Mouse (Mus musculus) liver, embryonic 15.5 days (tissue): Measurements from ENCODE around the gene Ckm. TPM values are rescaled to one million over a fixed set of nuclear protein-coding genes. Genes with fewer than 3 reads are reported as not detected.

Source experiments
- ATAC-seq: fragments of 200-750 bp; cut with Nextera tagmentation; 2 replicates; pipeline ENCODE4 v1.8.0; 2017; ENCODE audit warnings: moderate number of reproducible peaks, mild to moderate bottlenecking, moderate library complexity; ENCODE audit not compliant: insufficient read depth
- H3K27ac ChIP-seq: fragments of 300-500 bp; sonication (generic); replicated peaks from 2 replicates; pipeline ENCODE4 v1.5.1; 2015; ENCODE audit warnings: mild to moderate bottlenecking, inconsistent platforms
- H3K27me3 ChIP-seq: fragments of 300-500 bp; sonication (generic); 2 replicates; pipeline ENCODE4 v1.6.1; 2015; ENCODE audit warnings: mild to moderate bottlenecking, inconsistent platforms
- H3K36me3 ChIP-seq: fragments of 300-500 bp; sonication (generic); replicated peaks from 2 replicates; pipeline ENCODE4 v1.6.1; 2015; ENCODE audit warnings: moderate library complexity, mild to moderate bottlenecking, inconsistent platforms
- H3K4me1 ChIP-seq: fragments of 300-500 bp; sonication (generic); replicated peaks from 2 replicates; pipeline ENCODE4 v1.6.1; 2015; ENCODE audit warnings: inconsistent platforms
- H3K4me2 ChIP-seq: fragments of 300-500 bp; sonication (generic); 2 replicates; pipeline ENCODE4 v1.6.1; 2015; ENCODE audit warnings: moderate library complexity, mild to moderate bottlenecking, inconsistent platforms
- H3K4me3 ChIP-seq: fragments of 300-500 bp; sonication (generic); replicated peaks from 2 replicates; pipeline ENCODE4 v1.5.1; 2015; ENCODE audit warnings: mild to moderate bottlenecking, inconsistent platforms
- H3K9ac ChIP-seq: fragments of 300-500 bp; sonication (generic); 2 replicates; pipeline ENCODE4 v1.6.1; 2015; ENCODE audit warnings: moderate library complexity, mild to moderate bottlenecking, inconsistent platforms
- H3K9me3 ChIP-seq: fragments of 300-500 bp; sonication (generic); replicated peaks from 2 replicates; pipeline ENCODE4 v1.6.1; 2016; ENCODE audit warnings: inconsistent platforms
- WGBS: fragments of 180-500 bp; shearing (Covaris S2); methylation state at CpG from one replicate; pipeline ENCODE4 v1.1.7; 2015; ENCODE audit warnings: mixed read lengths; ENCODE audit not compliant: insufficient replicate concordance; 5-methylcytosine and 5-hydroxymethylcytosine counted together
- polyA plus RNA-seq: library from polyadenylated mRNA; unstranded; fragments of >200 nt; fragmentation: Nextera tagmentation; extraction: Ambion mirVana; gene quantifications from 2 replicates; pipeline ENCODE4 v1.2.1, GENCODE M21; 2015

The Ckm gene
- polyA plus RNA-seq, 1 experiment from 2014 or later: 49.9 TPM

GRCm38 (mm10) chr7:19413525-19413924 is 8.9 kb downstream of the Ckm start:
- H3K9ac ChIP-seq: no peak overlapping the region
- 56% methylated on average over 3 of the region's 3 CpGs for WGBS
- no peaks in the 10 kb centered on the region for H3K4me1 ChIP-seq
- H3K36me3 ChIP-seq: no peaks in the 10 kb centered on the region
- no peak overlapping the region for H3K27ac ChIP-seq
- H3K4me3 ChIP-seq: no peak overlapping the region
- H3K4me2 ChIP-seq: no peak overlapping the region
- no peaks in the 10 kb centered on the region for H3K9me3 ChIP-seq
- peaks cover 53% of the 10 kb centered on the region for H3K27me3 ChIP-seq
- no peak for ATAC-seq

- Histone ChIP-seq H3K4me3 (no peak overlapping the region), H3K27me3 (peaks cover 70% of the 10 kb centered on the region), H3K4me2 (no peak overlapping the region), H3K27ac (no peak overlapping the region), H3K4me1 (peaks cover 15% of the 10 kb centered on the region), H3K36me3 (no peaks in the 10 kb centered on the region), H3K9ac (no peak overlapping the region), H3K9me3 (no peaks in the 10 kb centered on the region)
- WGBS: 44% methylated on average over 15 of the region's 15 CpGs
- no peak for ATAC-seq
Observed at GRCm38 (mm10) chr7:19416590-19416989, 12.0 kb downstream of the Ckm start.

DNA sequence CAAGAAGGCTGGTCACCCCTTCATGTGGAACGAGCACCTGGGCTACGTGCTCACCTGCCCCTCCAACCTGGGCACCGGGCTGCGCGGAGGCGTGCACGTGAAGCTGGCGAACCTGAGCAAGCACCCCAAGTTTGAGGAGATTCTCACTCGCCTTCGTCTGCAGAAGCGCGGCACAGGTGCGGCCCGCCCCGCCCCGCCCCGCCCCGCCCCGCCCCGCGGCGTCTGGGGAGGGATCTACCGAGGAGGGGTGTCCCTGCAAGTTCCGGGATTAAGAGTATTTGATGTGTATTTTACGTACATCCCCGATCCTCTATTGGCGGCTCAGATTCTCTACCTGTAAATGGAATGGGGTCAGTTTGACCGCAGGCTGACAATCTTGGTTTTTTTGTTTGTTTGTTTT is 15.5 kb downstream of the Ckm start:
- no peak overlapping the region for H3K4me3 ChIP-seq
- peak overlapping the region; percentile 15 for H3K4me2 ChIP-seq
- no peak overlapping the region for H3K9ac ChIP-seq
- H3K36me3 ChIP-seq: no peaks in the 10 kb centered on the region
- 6% methylated on average over 28 of the region's 28 CpGs for WGBS
- H3K9me3 ChIP-seq: no peaks in the 10 kb centered on the region
- H3K27ac ChIP-seq: no peak overlapping the region
- no peak for ATAC-seq
- H3K27me3 ChIP-seq: peaks cover 79% of the 10 kb centered on the region
- H3K4me1 ChIP-seq: peaks cover 16% of the 10 kb centered on the region

DNA sequence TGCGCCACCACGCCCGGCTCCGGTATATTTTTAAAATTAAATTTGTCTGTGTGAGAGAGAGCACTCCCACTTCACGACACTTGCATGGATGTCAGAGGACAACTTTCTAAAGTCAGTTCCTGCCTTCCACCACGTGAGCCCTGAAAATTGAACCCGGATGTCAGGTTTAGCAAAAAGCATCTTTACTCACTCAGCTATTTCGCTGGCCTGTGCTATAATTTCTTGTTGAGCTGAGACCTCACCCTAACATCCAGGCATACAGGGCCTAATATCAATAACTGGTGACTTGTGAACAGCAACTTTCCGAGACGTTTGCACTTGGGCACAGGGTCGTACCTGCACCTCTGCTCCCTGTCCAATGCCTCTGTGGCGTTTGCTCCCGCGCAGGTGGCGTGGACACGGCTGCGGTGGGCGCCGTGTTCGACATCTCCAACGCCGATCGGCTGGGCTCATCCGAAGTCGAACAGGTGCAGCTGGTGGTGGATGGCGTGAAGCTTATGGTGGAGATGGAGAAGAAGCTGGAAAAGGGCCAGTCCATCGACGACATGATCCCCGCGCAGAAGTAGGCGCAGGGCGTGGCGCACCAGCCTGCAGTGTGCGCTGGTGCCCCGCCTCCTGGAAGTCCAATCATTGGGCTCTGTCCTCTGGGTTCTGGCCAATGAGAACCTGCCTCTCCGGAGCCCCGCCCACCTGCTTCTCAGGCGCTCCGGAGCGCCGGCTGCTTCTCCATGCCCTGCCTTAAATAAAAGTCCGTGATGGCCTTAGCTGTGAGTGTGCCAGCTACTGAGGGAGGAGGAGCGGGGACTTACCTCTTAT is 16.5 kb downstream of the Ckm start:
- peaks cover 16% of the 10 kb centered on the region for H3K4me1 ChIP-seq
- H3K9ac ChIP-seq: no peak overlapping the region
- 0 out of 2 replicates have a peak, but pooled peaks cover 3% of the 10 kb centered on the region for H3K36me3 ChIP-seq
- WGBS: 12% methylated on average over 43 of the region's 43 CpGs
- no peak overlapping the region for H3K27ac ChIP-seq
- no peaks in the 10 kb centered on the region for H3K9me3 ChIP-seq
- peak; percentile 79 for ATAC-seq
- peak overlapping the region; percentile 65 for H3K4me2 ChIP-seq
- H3K27me3 ChIP-seq: peaks cover 71% of the 10 kb centered on the region
- peak overlapping the region; percentile 26 for H3K4me3 ChIP-seq

DNA sequence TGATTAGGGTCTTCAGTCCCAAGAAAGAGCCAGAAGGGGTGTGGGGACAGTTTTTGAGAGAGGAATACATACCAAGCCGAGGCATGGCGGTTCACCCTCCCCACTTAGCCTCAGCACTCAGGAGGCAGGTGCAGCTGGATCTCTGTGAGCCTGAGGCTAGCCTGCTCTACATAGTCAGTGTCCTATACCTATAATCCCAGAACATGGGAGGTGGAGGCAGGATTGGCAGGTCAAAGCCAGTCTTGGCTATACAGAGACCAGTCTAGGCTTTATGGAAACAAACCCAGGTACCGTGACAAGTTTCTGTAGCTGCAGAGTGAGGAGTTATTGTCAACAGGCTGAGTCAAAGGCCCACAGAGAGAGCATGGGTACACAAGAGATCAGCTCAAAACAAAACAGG is 18.5 kb downstream of the Ckm start:
- Histone ChIP-seq H3K27ac (no peak overlapping the region), H3K4me1 (peaks cover 16% of the 10 kb centered on the region), H3K9me3 (no peaks in the 10 kb centered on the region), H3K36me3 (peaks cover 12% of the 10 kb centered on the region; the same call in 1 of the 2 replicates), H3K27me3 (peaks cover 51% of the 10 kb centered on the region), H3K4me2 (no peak overlapping the region), H3K9ac (no peak overlapping the region), H3K4me3 (no peak overlapping the region)
- WGBS: 77% methylated on average over 3 of the region's 3 CpGs
- ATAC-seq: no peak

DNA sequence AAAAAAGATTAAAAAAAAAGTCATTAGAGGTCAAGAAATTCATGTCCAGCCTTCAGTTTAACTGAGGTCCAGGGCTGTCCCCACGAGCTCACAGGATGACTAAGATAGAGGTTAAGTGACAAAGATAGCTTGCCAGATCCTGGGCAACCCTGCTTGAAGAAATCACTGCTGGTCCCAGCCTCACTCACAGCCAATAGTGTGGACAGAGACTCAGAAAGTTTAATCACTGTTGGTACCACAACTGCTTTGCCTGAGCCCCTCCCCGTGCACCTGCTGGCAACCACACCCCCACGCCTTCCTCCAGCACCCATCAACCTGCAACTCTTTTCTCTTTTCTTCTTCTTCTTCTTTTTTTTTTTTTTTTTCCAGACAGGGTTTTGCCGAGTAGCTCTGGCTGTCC is 19.5 kb downstream of the Ckm start:
- no peak for ATAC-seq
- 34% methylated on average over 4 of the region's 4 CpGs for WGBS

DNA sequence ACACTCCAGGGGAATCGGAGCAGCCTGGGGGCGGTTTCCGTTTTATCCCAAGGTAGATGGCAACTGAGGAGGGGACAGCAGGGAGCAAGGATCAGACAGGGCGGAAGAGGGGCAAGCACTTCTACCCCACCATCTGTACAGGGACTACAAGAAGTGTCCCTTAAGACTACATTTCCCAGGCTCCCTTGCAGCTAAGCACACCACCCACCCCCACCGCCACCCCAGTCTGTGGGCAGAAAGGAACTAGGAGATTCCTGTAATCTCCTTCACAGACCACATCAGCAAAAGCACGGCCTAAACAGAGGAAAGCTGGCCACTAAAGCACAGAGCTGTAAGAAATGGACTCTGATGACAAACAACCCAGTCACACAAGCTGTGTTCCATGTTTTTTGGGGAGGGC is 21.8 kb downstream of the Ckm start:
- Histone ChIP-seq H3K27me3 (peaks cover 19% of the 10 kb centered on the region), H3K9ac (no peak overlapping the region), H3K27ac (no peak overlapping the region), H3K9me3 (no peaks in the 10 kb centered on the region), H3K36me3 (peaks cover 23% of the 10 kb centered on the region), H3K4me1 (peaks cover 3% of the 10 kb centered on the region), H3K4me3 (no peak overlapping the region), H3K4me2 (no peak overlapping the region)
- ATAC-seq: no peak
- WGBS: 62% methylated on average over 6 of the region's 6 CpGs

More for the DNA sequence above, 19.5 kb downstream of the Ckm start:
- H3K4me2 ChIP-seq: no peak overlapping the region
- peaks cover 42% of the 10 kb centered on the region for H3K27me3 ChIP-seq
- peaks cover 15% of the 10 kb centered on the region; the same call in 1 of the 2 replicates for H3K36me3 ChIP-seq
- H3K4me3 ChIP-seq: no peak overlapping the region
- H3K4me1 ChIP-seq: peaks cover 16% of the 10 kb centered on the region
- no peaks in the 10 kb centered on the region for H3K9me3 ChIP-seq
- H3K27ac ChIP-seq: no peak overlapping the region
- no peak overlapping the region for H3K9ac ChIP-seq

DNA sequence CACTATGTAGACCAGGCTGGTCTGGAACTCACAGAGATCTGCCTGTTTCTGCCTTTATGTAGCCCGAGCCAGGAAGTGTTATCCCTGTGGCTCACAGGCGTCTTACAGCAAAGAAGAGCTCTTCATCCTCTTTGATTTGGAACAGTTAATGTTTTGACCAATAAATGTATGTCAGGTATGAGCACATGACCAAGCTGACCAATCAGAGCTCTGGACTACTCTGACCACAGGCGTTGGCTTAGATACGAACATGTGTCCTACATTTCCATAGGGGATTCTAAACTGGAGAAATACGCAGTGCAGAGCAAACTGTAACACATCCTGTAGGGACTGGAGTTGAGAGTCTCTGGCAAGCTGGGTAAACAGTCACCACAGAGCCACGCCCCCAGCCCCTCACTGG is 22.3 kb downstream of the Ckm start:
- Histone ChIP-seq H3K9ac (no peak overlapping the region), H3K4me2 (no peak overlapping the region), H3K27me3 (peaks cover 14% of the 10 kb centered on the region), H3K27ac (no peak overlapping the region), H3K4me3 (no peak overlapping the region), H3K4me1 (no peaks in the 10 kb centered on the region), H3K36me3 (peaks cover 29% of the 10 kb centered on the region), H3K9me3 (no peaks in the 10 kb centered on the region)
- no peak for ATAC-seq
- 73% methylated on average over 6 of the region's 6 CpGs for WGBS

DNA sequence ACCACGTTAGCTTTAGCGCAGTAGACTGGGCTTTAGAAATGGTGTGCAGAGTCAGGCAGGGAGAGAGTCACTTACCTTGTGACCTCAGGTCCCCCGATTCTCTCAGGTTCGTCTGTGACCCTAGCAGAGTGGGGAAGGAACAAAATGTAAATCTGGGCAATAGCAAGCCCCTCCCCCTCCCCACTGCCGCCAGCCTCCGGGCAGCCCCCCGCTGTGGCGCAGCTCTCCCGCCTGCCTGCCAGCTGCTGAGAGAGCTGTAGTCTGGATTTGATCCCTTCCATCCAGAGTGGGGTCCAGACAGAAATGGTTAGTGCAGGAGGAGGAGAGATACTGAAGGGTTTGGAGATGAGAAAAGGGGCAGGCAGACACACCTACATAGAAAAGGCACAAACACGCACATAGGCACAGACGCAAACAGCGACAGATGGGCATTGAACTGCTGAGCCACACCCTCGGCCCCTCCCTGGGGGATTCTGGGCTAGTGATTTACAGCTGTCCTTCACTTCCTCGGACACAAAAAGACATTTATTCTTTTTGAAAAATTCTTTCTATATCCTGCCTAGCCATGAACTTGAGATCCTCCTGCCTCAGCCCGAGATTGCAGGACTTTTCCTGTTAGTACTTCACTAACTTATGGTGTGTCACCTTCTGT is 23.5 kb downstream of the Ckm start:
- Histone ChIP-seq H3K9me3 (no peaks in the 10 kb centered on the region), H3K9ac (no peak overlapping the region), H3K4me3 (no peak overlapping the region), H3K4me1 (no peaks in the 10 kb centered on the region), H3K36me3 (peaks cover 41% of the 10 kb centered on the region), H3K27me3 (peaks cover 1% of the 10 kb centered on the region), H3K4me2 (no peak overlapping the region), H3K27ac (no peak overlapping the region)
- ATAC-seq: no peak
- 75% methylated on average over 15 of the region's 15 CpGs for WGBS

DNA sequence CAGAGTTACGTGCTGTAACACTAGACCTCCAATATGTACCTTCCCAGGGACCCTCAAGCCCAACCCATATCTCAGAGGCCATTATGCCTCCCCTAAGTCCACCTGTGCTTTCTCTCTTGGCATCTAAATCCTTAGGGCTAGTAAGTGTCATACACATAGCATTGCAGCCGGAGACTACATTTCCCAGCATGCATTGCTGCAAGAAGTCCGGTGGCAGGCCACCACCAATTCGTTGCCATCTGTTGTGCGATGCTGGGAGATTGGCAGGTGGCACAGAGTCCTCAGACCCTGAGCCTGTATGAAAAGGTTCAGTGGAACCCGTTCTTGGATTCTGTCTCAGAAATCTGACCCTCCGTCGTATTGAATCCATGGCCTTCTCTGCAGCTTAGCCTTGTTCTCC is 25.1 kb downstream of the Ckm start:
- Histone ChIP-seq H3K4me1 (no peaks in the 10 kb centered on the region), H3K27me3 (no peaks in the 10 kb centered on the region), H3K4me2 (no peak overlapping the region), H3K36me3 (peaks cover 57% of the 10 kb centered on the region), H3K9me3 (no peaks in the 10 kb centered on the region), H3K4me3 (no peak overlapping the region), H3K9ac (no peak overlapping the region), H3K27ac (no peak overlapping the region)
- 74% methylated on average over 8 of the region's 8 CpGs for WGBS
- no peak for ATAC-seq

DNA sequence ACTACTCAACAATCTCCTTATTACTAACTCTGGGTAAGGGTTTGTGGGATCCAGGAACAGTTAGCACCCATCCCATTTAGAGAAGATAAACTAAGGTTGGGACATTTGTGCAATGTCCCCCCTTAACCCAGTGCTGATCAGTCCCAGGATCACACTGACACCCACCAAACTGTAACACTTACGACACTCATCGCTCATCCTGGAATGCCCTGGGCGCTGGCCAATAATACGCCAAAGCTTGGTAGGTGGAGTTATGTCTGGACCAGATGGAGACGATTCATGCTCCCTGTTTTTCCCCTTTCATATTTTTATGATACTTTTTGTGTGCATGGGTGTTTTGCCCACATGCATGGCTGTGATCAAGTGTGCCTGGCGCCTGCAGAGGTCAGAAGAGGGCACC is 25.8 kb downstream of the Ckm start:
- no peaks in the 10 kb centered on the region for H3K27me3 ChIP-seq
- no peak overlapping the region for H3K4me3 ChIP-seq
- H3K9ac ChIP-seq: no peak overlapping the region
- 79% methylated on average over 6 of the region's 6 CpGs for WGBS
- peaks cover 61% of the 10 kb centered on the region for H3K36me3 ChIP-seq
- H3K27ac ChIP-seq: no peak overlapping the region
- H3K9me3 ChIP-seq: no peaks in the 10 kb centered on the region
- ATAC-seq: no peak
- no peak overlapping the region for H3K4me2 ChIP-seq
- H3K4me1 ChIP-seq: no peaks in the 10 kb centered on the region
